Mouse (Mus musculus) layer of hippocampus, postnatal 14 days (tissue): Measurements from ENCODE around the gene Wipf2. TPM values are rescaled to one million over a fixed set of nuclear protein-coding genes. Genes with fewer than 3 reads are reported as not detected.
A peak's percentile ranks its signal among the peaks of the same experiment; 100 is the strongest.
"Not testable (repeated sequence)": the region's sequence is repeated elsewhere in the genome, so short reads cannot be mapped to it uniquely, and the experiment has no call there.

ENCODE experiments used
- DNase-seq, 2 experiments: peaks; one replicate each; pipeline ENCODE4 v3.0.0; 2021 to 2022; ENCODE audit warnings: low spot score in 2 of 2, mixed read lengths in 1 of 2
- total RNA-seq, 2 experiments: library from RNA; stranded (reverse); gene quantifications; 2 replicates each; pipeline ENCODE4 v1.2.3; 2021

Gene Wipf2
- total RNA-seq, 2 experiments from 2014 or later, result 35.8 to 43.8 TPM

GRCm38 (mm10) chr11:98905583-98905982, 42.1 kb downstream of the Wipf2 start:
- no peak for DNase-seq

GRCm38 (mm10) chr11:98907063-98907436, 43.6 kb downstream of the Wipf2 start:
- DNase-seq, result no peak

- DNase-seq, result peak; percentile 89 to 96
Measured at GRCm38 (mm10) chr11:98907437-98908173, 44.2 kb downstream of the Wipf2 start, which contains the start of gene Cdc6. TSS of gene Cdc6 (plus strand) at chr11:98907801.

GRCm38 (mm10) chr11:98909654-98910053, 46.2 kb downstream of the Wipf2 start:
- DNase-seq, result peak in 1 of 2 experiments; percentile 68

GRCm38 (mm10) chr11:98910415-98910814, 47.0 kb downstream of the Wipf2 start:
- no peak for DNase-seq

GRCm38 (mm10) chr11:98911498-98911897, 48.1 kb downstream of the Wipf2 start:
- DNase-seq, result no peak

- DNase-seq, result no peak
Measured at GRCm38 (mm10) chr11:98914196-98914595, 50.8 kb downstream of the Wipf2 start.

GRCm38 (mm10) chr11:98916376-98916775, 52.9 kb downstream of the Wipf2 start:
- not testable (repeated sequence) for DNase-seq

- no peak for DNase-seq
Measured at GRCm38 (mm10) chr11:98917428-98918005, 54.1 kb downstream of the Wipf2 start.

GRCm38 (mm10) chr11:98918231-98918630, 54.8 kb downstream of the Wipf2 start:
- no peak for DNase-seq

- DNase-seq, result no peak
Measured at GRCm38 (mm10) chr11:98919009-98919408, 55.6 kb downstream of the Wipf2 start.

GRCm38 (mm10) chr11:98921813-98922212, 58.4 kb downstream of the Wipf2 start:
- DNase-seq, result not testable (repeated sequence)

- not testable (repeated sequence) for DNase-seq
Measured at GRCm38 (mm10) chr11:98922307-98922706, 58.9 kb downstream of the Wipf2 start.

- DNase-seq, result not testable (repeated sequence)
Measured at GRCm38 (mm10) chr11:98922851-98923711, 59.6 kb downstream of the Wipf2 start.

- no peak for DNase-seq
Measured at GRCm38 (mm10) chr11:98924633-98925175, 61.3 kb downstream of the Wipf2 start.

GRCm38 (mm10) chr11:98925265-98925721, 61.9 kb downstream of the Wipf2 start:
- DNase-seq, result no peak

GRCm38 (mm10) chr11:98925868-98926311, 62.5 kb downstream of the Wipf2 start:
- no peak for DNase-seq

GRCm38 (mm10) chr11:98926553-98926952, 63.1 kb downstream of the Wipf2 start:
- no peak for DNase-seq

- no peak for DNase-seq
Measured at GRCm38 (mm10) chr11:98927438-98928076, 64.1 kb downstream of the Wipf2 start, which contains the start of gene Rara. TSS of gene Rara (plus strand) at chr11:98927818.

- no peak for DNase-seq
Measured at GRCm38 (mm10) chr11:98928186-98928893, 64.9 kb downstream of the Wipf2 start.
